Mouse (Mus musculus) spleen, adult 2 months (tissue): ENCODE results near the gene Gm49361. TPM values are rescaled to one million over a fixed set of nuclear protein-coding genes. Genes with fewer than 3 reads are reported as not detected.

Experiments
- DNase-seq, 2 experiments: peaks; one replicate each; pipeline versions ENCODE4 v3.0.0 to v3.0.0-alpha.2; 2012 to 2021; ENCODE audit warnings: low spot score in 2 of 2, low read depth in 1 of 2
- H3K27ac ChIP-seq: fragments of 200-500 bp; 2 replicates; pipeline ENCODE4 v1.5.1; 2012; ENCODE audit warnings: low read length, inconsistent platforms; ENCODE audit not compliant: insufficient read depth
- H3K27me3 ChIP-seq: fragments of 200-500 bp; 2 replicates; pipeline ENCODE4 v1.6.1; 2012; ENCODE audit warnings: mild to moderate bottlenecking, moderate library complexity, low read length, inconsistent platforms; ENCODE audit not compliant: control insufficient read depth, insufficient read depth
- H3K36me3 ChIP-seq: fragments of 200-500 bp; 2 replicates; pipeline ENCODE4 v1.6.1; 2012; ENCODE audit warnings: mild to moderate bottlenecking, low read length, inconsistent platforms; ENCODE audit not compliant: control insufficient read depth, insufficient read depth
- H3K4me1 ChIP-seq: fragments of 200-500 bp; 2 replicates; pipeline ENCODE4 v1.6.1; 2011; ENCODE audit warnings: inconsistent platforms; ENCODE audit not compliant: control insufficient read depth, insufficient read depth, insufficient read length
- H3K4me3 ChIP-seq: fragments of 200-500 bp; 2 replicates; pipeline ENCODE4 v1.5.1; 2011; ENCODE audit warnings: mild to moderate bottlenecking, inconsistent platforms; ENCODE audit not compliant: insufficient read depth, insufficient read length; ENCODE audit errors: extremely low read depth
- CTCF ChIP-seq: fragments of 200-500 bp; IDR thresholded peaks from 2 replicates; pipeline ENCODE4 v1.5.1; 2011; ENCODE audit warnings: mild to moderate bottlenecking, inconsistent platforms; ENCODE audit not compliant: insufficient read depth, insufficient read length, insufficient replicate concordance; ENCODE audit errors: extremely low read depth
- POLR2A ChIP-seq: fragments of 200-500 bp; IDR thresholded peaks from 2 replicates; pipeline ENCODE4 v1.6.1; 2011; ENCODE audit warnings: low read depth, low read length, inconsistent platforms
- WGBS: fragments of 180-500 bp; shearing (Covaris S2); methylation state at CpG from one replicate; pipeline ENCODE4 v1.1.7; 2018; 5-methylcytosine and 5-hydroxymethylcytosine counted together
- polyA plus RNA-seq: library from polyadenylated mRNA; depleted of rRNA; stranded (reverse); fragments of >200 nt; gene quantifications from 2 replicates; pipeline ENCODE4 v1.2.3, GENCODE M21; 2012

Gene Gm49361
- polyA plus RNA-seq, 1 experiment = not detected

- 24% methylated on average over 5 of the region's 5 CpGs for WGBS
- Histone ChIP-seq H3K27ac (no peak overlapping the region), H3K27me3 (no peaks in the 10 kb centered on the region), H3K4me1 (no peaks in the 10 kb centered on the region), H3K4me3 (no peak overlapping the region), H3K36me3 (no peaks in the 10 kb centered on the region)
- peak; percentile 61 to 78 for DNase-seq
- TF ChIP-seq POLR2A (no peak), CTCF (peak; percentile 60; the same call in 1 of the 2 replicates)
These were observed 65.9 kb downstream of the Gm49361 start for GRCm38 (mm10) chr14:57679958-57680535.

- H3K4me3 ChIP-seq = no peak overlapping the region
- H3K36me3 ChIP-seq = no peaks in the 10 kb centered on the region
- H3K27ac ChIP-seq = no peak overlapping the region
- H3K4me1 ChIP-seq = no peaks in the 10 kb centered on the region
- WGBS = 64% methylated on average over 1 of the region's 1 CpGs
- no peak for DNase-seq
- no peaks in the 10 kb centered on the region for H3K27me3 ChIP-seq
- TF ChIP-seq POLR2A (no peak), CTCF (no peak)
These were observed 66.4 kb downstream of the Gm49361 start for GRCm38 (mm10) chr14:57679523-57679922.

GRCm38 (mm10) chr14:57675481-57675880, 70.4 kb downstream of the Gm49361 start:
- DNase-seq = no peak
- H3K27ac ChIP-seq = no peak overlapping the region
- H3K27me3 ChIP-seq = no peaks in the 10 kb centered on the region
- no peaks in the 10 kb centered on the region for H3K4me1 ChIP-seq
- no peaks in the 10 kb centered on the region for H3K36me3 ChIP-seq
- TF ChIP-seq POLR2A (no peak), CTCF (no peak)
- no peak overlapping the region for H3K4me3 ChIP-seq
- WGBS = 80% methylated on average over 2 of the region's 2 CpGs

GRCm38 (mm10) chr14:57665628-57665950, 80.3 kb downstream of the Gm49361 start:
- Histone ChIP-seq H3K4me3 (peak overlapping the region; percentile 87), H3K27ac (peak overlapping the region; percentile 82; the same call in 1 of the 2 replicates), H3K36me3 (no peaks in the 10 kb centered on the region), H3K27me3 (no peaks in the 10 kb centered on the region), H3K4me1 (no peaks in the 10 kb centered on the region; the same call in none of the 2 replicates)
- DNase-seq = no peak
- TF ChIP-seq POLR2A = no peak
- TF ChIP-seq CTCF = no peak
- under 1% methylated on average over 10 of the region's 10 CpGs for WGBS

GRCm38 (mm10) chr14:57664822-57665627, 80.9 kb downstream of the Gm49361 start, which contains the start of gene Xpo4:
Gene Xpo4, minus strand, starts transcription at chr14:57665430.
- peak; percentile 54 to 75 for DNase-seq
- TF ChIP-seq POLR2A (peak; percentile 56), CTCF (peak; percentile 3; the same call in 1 of the 2 replicates)
- H3K27me3 ChIP-seq = no peaks in the 10 kb centered on the region

GRCm38 (mm10) chr14:57664311-57664821, 81.5 kb downstream of the Gm49361 start:
- WGBS = under 1% methylated on average over 19 of the region's 19 CpGs
- Histone ChIP-seq H3K27me3 (no peaks in the 10 kb centered on the region), H3K27ac (peak overlapping the region; percentile 82), H3K36me3 (no peaks in the 10 kb centered on the region), H3K4me1 (no peaks in the 10 kb centered on the region; the same call in none of the 2 replicates), H3K4me3 (peak overlapping the region; percentile 87)
- TF ChIP-seq POLR2A (no peak), CTCF (no peak)
- no peak for DNase-seq

More at GRCm38 (mm10) chr14:57664822-57665627, 80.9 kb downstream of the Gm49361 start, which contains the start of gene Xpo4:
- Histone ChIP-seq H3K4me1 (no peaks in the 10 kb centered on the region; the same call in none of the 2 replicates), H3K36me3 (no peaks in the 10 kb centered on the region), H3K27ac (peak within 1 kb of the TSS; percentile 82), H3K4me3 (peak within 1 kb of the TSS; percentile 87)
- under 1% methylated on average over 73 of the region's 80 CpGs for whole genome bisulfite sequencing
